Mouse (Mus musculus): ENCODE measurements at regions not wholly inside any gene's neighbourhood (a gene's known extent, or its start where the extent isn't known, plus 50 kb on each side); places are given as distances from the start of the nearest gene placed in this dataset.
A peak's percentile ranks its signal among the peaks of the same experiment; 100 is the strongest.

DNA sequence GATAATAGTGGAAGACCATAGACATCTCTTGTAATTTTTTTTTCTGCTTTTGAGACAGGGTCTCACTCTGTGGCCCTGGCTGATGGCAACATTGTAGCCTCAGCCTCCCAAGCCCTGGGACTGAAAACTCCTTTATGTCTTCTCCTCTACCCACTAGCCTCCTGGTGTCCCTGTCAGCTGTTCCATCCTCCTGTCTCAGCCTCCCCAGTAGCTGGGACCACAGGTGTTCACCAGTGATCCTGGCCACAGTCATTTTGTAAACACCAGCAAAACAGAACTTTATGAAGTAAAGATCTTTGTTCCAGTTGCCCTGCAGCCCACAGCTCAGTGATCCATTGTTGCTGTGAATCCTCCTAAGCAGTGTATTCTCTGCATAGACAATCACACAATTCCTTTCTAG, 129.9 kb upstream of the Eya4 start:
- no peak for DNase-seq (ENCODE audit: low read depth)

DNA sequence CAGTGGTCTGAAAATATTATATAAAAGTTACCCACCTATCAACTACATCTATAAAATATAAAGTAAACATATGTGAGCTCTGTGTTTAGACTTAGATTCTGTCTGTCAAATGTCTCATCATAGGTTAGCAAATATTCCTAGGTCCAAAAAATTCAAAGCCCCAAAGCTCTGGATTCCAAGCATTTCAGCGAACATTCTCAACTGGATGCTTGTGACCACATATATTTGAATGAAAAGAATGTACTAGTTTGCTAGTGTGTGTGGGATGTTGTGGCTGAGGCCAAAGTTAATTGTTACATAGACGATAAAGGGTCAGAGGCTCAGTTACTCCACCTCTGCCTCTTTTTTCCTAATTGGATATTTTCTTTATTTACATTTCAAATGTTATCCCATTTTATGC, 128.3 kb upstream of the Eya4 start:
- no peak for DNase-seq (ENCODE audit: low read depth)

DNA sequence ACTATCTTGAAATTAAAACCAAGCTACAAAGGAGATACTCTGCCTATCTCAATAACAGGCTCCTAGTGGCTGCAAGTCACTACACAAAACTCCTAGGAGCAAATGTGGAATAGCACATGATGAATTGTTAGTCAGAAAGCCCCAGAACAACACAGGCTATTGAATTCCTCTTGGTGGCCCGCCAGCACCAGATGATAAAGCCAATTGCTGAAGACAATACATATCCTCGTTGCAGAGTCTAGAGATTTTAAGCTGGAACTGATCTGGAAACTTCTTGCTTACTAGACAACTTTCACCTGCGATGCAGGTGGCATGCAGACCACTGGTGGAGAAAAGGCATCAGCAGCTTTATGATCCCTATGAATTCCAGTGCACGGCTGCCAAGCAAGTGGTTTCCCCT, 126.5 kb upstream of the Eya4 start:
- DNase-seq (ENCODE audit: low read depth), result no peak

DNA sequence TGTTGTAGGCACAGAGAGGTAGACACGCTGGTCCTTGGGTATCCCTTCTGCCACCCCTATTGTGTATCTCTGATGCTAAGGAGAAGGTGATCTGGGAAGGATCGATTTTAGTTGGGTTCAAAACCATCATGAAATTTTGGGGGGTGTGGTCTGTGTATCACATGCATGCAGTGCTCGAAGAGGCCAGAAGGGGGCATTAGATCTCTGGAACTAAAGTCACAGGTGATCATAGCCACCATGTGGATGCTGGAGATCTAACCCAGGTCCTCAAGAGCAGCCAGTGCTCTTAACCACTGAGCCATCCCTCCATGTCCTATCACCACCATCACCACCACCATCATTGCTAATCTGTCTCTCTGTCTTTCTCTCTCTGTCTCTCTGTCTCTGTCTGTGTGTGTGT, 100.4 kb upstream of the Eya4 start:
- DNase-seq (ENCODE audit: low read depth), result peak; percentile 5

DNA sequence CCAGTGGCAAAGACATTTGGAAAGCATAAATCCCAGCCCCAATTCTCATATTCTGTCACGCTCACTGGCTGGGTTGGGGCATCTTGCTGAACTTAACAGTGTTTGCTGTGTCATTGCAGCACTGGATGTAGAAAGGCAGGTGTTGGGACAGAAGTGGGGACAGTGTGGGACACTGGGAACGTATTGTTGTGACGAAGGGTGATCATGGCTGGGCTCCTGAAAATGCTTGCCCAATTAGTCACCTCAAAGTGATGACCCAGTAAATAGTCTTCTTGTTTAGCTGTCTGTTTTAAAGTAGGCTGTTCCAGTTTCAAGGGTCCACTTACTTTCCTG, 100.0 kb upstream of the Eya4 start:
- DNase-seq (ENCODE audit: low read depth), result no peak

DNA sequence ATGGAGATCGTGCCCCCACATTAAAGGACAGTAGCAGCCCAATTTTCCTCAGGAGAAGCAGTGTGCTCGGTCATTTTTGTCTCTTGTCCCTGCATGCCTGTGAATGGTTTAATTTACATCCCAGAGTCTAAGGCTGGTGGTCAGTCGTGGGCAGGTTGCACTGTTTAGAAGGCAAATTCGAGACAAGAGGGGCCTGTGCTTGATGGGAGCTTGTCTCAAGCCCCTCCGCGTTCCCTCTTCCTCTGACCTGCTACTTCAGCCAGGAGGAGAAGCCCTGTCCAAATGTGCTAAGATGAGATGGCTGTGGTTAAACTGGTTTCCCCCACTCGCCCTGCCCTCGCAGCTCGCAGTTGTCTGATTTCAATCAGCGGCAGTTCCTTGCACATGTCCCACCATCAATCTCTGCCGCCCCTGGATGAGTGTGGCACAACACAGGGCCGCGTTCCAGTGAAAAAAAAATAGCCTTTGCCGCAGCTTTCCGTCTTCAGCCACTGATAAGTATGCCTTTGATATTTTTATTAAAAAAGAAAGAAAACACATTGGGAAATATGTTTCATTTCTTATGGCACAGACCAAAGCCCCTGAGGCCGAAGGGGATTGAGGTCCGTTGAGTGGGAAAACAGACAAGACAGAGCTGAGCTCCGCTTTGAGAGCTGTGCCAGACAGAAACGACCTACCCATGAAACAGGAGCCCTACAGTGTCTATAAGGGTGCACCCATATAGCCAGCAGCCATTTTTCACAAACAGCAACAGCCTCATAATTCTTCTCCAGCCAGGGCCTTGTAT, 99.5 kb upstream of the Eya4 start:
- no peak for DNase-seq (ENCODE audit: low read depth)

DNA sequence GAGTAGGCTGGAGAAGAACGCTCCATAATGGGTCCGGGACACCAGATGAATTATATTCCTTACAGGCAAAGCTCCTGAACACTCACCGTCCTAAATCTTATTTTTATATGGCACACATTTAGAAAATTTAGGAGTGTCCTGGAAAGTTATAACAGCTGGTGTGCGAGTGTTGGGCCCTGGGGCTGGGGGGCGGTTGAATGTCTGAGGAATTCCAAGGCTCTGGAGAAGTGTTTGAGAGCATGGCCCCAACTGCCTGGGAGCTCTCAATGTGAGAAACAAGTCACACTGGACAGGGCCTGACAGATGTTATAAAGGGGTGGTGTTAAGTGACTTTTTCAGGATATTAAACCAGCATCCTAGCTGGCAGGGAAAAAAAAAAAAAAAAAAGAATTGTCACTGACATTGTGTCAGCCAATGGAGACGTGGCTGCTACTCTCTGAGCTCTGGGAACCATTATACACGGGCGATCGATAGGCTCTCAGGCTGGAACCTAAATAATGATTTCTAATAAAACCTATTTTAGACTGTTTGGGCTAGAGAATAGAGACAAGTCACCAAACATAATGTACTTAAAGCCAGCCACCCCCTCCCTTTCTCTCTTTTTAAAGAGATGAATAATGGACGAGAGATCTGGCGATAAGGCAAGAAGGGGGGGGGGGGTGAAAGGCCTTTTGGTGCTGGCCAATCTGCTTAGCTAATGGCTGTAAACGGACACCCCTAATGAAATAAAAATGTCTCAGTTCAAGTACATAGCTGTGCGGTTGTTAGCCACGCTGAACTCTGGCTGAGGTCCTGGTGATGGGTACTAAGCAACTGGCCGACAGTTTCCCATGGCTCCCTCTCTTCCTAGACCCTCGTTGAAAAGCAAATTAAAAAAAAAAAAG, 98.6 kb upstream of the Eya4 start:
- no peak for DNase-seq (ENCODE audit: low read depth)

DNA sequence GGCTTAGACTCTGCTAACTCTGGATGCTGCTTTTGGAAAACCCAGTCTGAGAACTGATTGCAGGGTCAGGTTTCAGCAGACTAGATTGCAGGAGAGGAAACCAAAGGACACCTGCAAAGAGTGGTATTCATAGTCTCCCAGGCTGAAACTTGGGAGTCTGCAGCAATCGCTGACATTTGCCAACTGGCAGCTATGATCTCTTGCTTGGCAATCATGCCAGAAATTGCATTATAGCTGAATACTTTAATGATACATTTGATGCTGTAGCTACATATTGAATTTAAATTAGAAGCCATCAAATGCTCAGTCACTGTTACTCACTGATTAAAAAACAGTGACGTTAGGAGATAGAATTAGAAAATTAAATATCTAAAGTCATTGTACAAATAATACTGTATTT, 79.8 kb upstream of the Eya4 start:
- no peak for DNase-seq (ENCODE audit: low read depth)

DNA sequence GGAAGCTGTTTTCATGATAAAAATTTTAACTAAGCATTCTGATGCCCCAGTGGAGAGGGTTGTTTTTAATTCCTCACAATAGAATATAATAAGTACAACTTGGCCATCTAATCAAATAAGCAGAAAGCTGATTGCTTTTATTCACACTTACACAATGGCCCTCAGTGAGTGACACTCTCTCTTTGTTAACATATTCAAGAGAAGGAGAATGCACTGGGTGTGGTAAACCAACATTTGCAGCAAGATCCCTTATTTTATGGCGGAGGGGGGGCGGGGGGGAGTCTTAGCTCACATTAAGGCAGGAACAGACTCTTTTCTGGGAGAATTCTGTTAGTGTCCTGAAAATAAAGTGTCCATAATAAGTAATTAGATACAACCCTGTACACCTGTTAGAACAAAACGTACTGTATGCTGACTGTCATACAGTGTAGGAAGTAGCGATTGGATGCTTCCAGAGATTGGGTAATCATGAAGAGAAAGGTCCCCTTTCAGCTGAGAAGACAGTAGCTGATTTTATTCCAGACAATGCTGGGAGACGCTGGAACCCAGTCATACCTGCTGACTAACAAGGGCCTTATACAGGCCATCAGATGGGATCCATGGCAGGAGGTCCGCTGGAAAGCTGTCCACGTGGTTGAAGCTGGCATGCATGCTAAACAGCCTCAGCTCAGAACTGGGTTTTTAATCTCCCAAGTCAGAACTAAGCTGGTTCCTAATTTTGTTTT, 63.4 kb upstream of the Eya4 start:
- no peak for DNase-seq (ENCODE audit: low read depth)

DNA sequence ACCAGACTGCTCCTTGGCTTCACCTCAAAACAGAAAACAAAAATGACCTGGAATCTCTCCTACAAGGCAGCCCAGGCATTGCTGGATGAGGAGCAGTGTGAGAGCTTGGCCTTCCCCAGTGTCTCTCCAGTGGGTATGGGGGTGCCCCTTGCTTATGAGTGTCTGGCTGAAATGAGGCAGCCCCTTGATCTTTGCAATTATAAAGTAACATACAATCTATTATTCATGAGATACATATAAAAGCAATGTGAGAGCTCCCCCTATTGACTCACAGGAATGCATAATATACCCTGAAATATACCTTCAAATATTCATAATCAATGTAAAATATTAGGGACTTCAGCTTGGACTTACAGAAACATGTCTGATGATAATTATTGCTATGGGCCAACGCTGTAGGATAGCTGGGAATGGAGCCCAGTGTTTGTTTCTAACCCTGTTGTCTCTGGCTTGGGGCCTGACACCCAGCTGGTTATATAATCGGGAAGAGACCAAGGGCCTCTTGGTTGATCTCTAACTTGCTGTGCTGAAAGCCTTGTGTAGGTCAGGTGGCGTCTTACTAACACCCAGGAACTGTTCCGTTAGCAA, 52.9 kb upstream of the Eya4 start:
- peak; percentile 66 for DNase-seq (ENCODE audit: low read depth)

All from NIH3T3 (cell line).